ENCODE assay signal across 9 mouse cellular contexts in genomic region chr5:124528351-124528750, GRCm38 (mm10). TPM values are rescaled to one million over a fixed set of nuclear protein-coding genes. Genes with fewer than 3 reads are reported as not detected.
DNase-seq lines count a peak whose midpoint lies in the region; ATAC-seq and TF ChIP-seq lines count a peak whose summit lies in the region.
"Had no signal": no experiment of that assay in that cellular context is flagged by ENCODE, and none has a peak within 500 bp of the region (broad histone marks: within the 10 kb centered on the region; RNA-seq: fewer than 3 reads in every experiment).

No protein-coding gene starts in this region.

- no peaks in the 10 kb centered on the region for H3K27me3 ChIP-seq in heart, embryonic 12.5 days (replicated peaks)
- H3K27me3 ChIP-seq in hindbrain, embryonic 10.5 days (ENCODE audit: insufficient read depth, poor library complexity, severe bottlenecking), result no peaks in the 10 kb centered on the region
- H3K27me3 ChIP-seq in liver, postnatal 0 days (ENCODE audit: insufficient read depth, low read length), result peaks cover 30% of the 10 kb centered on the region

- peaks cover 39% of the 10 kb centered on the region for H3K4me1 ChIP-seq in heart, embryonic 12.5 days (replicated peaks)
- peaks cover 6% of the 10 kb centered on the region; the same call in 1 of the 2 replicates for H3K4me1 ChIP-seq in brown adipose tissue, adult 24 weeks (ENCODE audit: control insufficient read depth, insufficient read depth, insufficient read length, low read length)
- peaks cover 49% of the 10 kb centered on the region for H3K4me1 ChIP-seq in hindbrain, embryonic 10.5 days (replicated peaks)
- H3K4me1 ChIP-seq in liver, postnatal 0 days (ENCODE audit: insufficient read depth), result peaks cover 22% of the 10 kb centered on the region

- H3K9ac ChIP-seq in heart, embryonic 12.5 days, result peak overlapping the region; percentile 90
- H3K9ac ChIP-seq in liver, postnatal 0 days (replicated peaks), result no peak overlapping the region

- H3K4me2 ChIP-seq in heart, embryonic 12.5 days, result peak overlapping the region; percentile 94
- H3K4me2 ChIP-seq in liver, postnatal 0 days (ENCODE audit: low read depth, low read length), result 0 out of 2 replicates have a peak overlapping the region, but pooled peaks have one; percentile 38

- DNase-seq in heart, postnatal 36 days, result no peak
- no peak for DNase-seq in hindbrain, embryonic 10.5 days (ENCODE audit: low spot score)
- no peak for DNase-seq in liver, postnatal 0 days
- DNase-seq in frontal cortex, adult 2 months (ENCODE audit: extremely low spot score in 1 of 2, low spot score in 1 of 2), result no peak
- no peak for DNase-seq in gastrocnemius, postnatal 10 days
- DNase-seq in ovary, postnatal 14 days (ENCODE audit: low spot score), result no peak
- DNase-seq: right cerebral cortex, postnatal 4 days had no signal

- H3K9me3 ChIP-seq in heart, embryonic 12.5 days (replicated peaks), result no peaks in the 10 kb centered on the region
- H3K9me3 ChIP-seq in hindbrain, embryonic 10.5 days, result 0 out of 2 replicates have a peak, but pooled peaks cover 5% of the 10 kb centered on the region
- H3K9me3 ChIP-seq in liver, postnatal 0 days (ENCODE audit: low read length), result no peaks in the 10 kb centered on the region

- intact Hi-C loops in heart, postnatal 36 days (cut with DNase I), result loop anchor here (2.0 kb wide), 1 partner anchor 18 kb away; no protein-coding TSS in a partner anchor

- peak overlapping the region; percentile 88 for H3K4me3 ChIP-seq in heart, embryonic 12.5 days
- 0 out of 2 replicates have a peak overlapping the region, but pooled peaks have one; percentile 90 for H3K4me3 ChIP-seq in brown adipose tissue, adult 24 weeks (ENCODE audit: insufficient read depth, low read depth, low read length)
- peak overlapping the region; percentile 87 for H3K4me3 ChIP-seq in hindbrain, embryonic 10.5 days
- no peak overlapping the region for H3K4me3 ChIP-seq in liver, postnatal 0 days (ENCODE audit: low read depth, low read length)

- TF ChIP-seq EP300 in liver, postnatal 0 days (IDR thresholded peaks at IDR 0.05; ENCODE audit: low read depth), result no peak

- H3K36me3 ChIP-seq in heart, embryonic 12.5 days, result peaks cover 28% of the 10 kb centered on the region
- peaks cover 39% of the 10 kb centered on the region for H3K36me3 ChIP-seq in hindbrain, embryonic 10.5 days
- H3K36me3 ChIP-seq in liver, postnatal 0 days (replicated peaks; ENCODE audit: insufficient read depth, low read length), result no peaks in the 10 kb centered on the region

- TF ChIP-seq CTCF in liver, postnatal 0 days (IDR thresholded peaks at IDR 0.05; ENCODE audit: low read depth), result no peak

- 82% methylated on average over 4 of the region's 4 CpGs for WGBS in heart, embryonic 12.5 days
- WGBS in hindbrain, embryonic 10.5 days, result 69% methylated on average over 4 of the region's 4 CpGs
- 81% methylated on average over 4 of the region's 4 CpGs for WGBS in liver, postnatal 0 days (ENCODE audit: insufficient replicate concordance)

- no peak for ATAC-seq in heart, embryonic 12.5 days (ENCODE audit: insufficient number of reproducible peaks, low FRiP score)
- ATAC-seq in liver, postnatal 0 days, result no peak

- H3K27ac ChIP-seq in heart, embryonic 12.5 days (ENCODE audit: poor library complexity, severe bottlenecking), result peak overlapping the region; percentile 89
- H3K27ac ChIP-seq in brown adipose tissue, adult 24 weeks (replicated peaks; ENCODE audit: low read depth, low read length), result no peak overlapping the region
- peak overlapping the region; percentile 80 for H3K27ac ChIP-seq in hindbrain, embryonic 10.5 days
- no peak overlapping the region for H3K27ac ChIP-seq in liver, postnatal 0 days (ENCODE audit: low read depth)

RNA-seq across cellular contexts. Expression of gene Rilpl1, which starts 2.8 kb away (rescaled TPM):
- polyA plus RNA-seq in heart, embryonic 12.5 days (2016; fragmentation: Nextera tagmentation; extraction: Ambion mirVana), result 27.6 and 29.8 TPM in 2 replicates
- total RNA-seq in heart, postnatal 36 days (2021), result 100 to 1,000 TPM; 209 to 229 TPM
- 4.9 and 8.7 TPM in 2 replicates for polyA plus RNA-seq in brown adipose tissue, adult 24 weeks (2012; ENCODE audit: insufficient read depth, insufficient read length, missing spikeins)
- 19.6 and 22.8 TPM in 2 replicates for polyA plus RNA-seq in hindbrain, embryonic 10.5 days (2016; fragmentation: Nextera tagmentation; extraction: Ambion mirVana)
- 2.4 and 3.3 TPM in 2 replicates for polyA plus RNA-seq in liver, postnatal 0 days (2015; fragmentation: Nextera tagmentation; extraction: Ambion mirVana)
- polyA plus RNA-seq in frontal cortex, adult 2 months (2012; rRNA removed), result 44.7 and 51.7 TPM in 2 replicates
- total RNA-seq in gastrocnemius, postnatal 10 days (2021), result 10 to 100 TPM; 48.9 to 49.3 TPM

RNA-seq across cellular contexts. Expression of gene Tmed2, which starts 12.1 kb away (rescaled TPM):
- 490 and 502 TPM in 2 replicates for polyA plus RNA-seq in heart, embryonic 12.5 days (2016; fragmentation: Nextera tagmentation; extraction: Ambion mirVana)
- 100 to 1,000 TPM; 174 to 177 TPM for total RNA-seq in heart, postnatal 36 days (2021)
- 330 and 403 TPM in 2 replicates for polyA plus RNA-seq in brown adipose tissue, adult 24 weeks (2012; ENCODE audit: insufficient read depth, insufficient read length, missing spikeins)
- 396 and 457 TPM in 2 replicates for polyA plus RNA-seq in hindbrain, embryonic 10.5 days (2016; fragmentation: Nextera tagmentation; extraction: Ambion mirVana)
- 253 and 267 TPM in 2 replicates for polyA plus RNA-seq in liver, postnatal 0 days (2015; fragmentation: Nextera tagmentation; extraction: Ambion mirVana)
- polyA plus RNA-seq in frontal cortex, adult 2 months (2012; rRNA removed), result 108 and 133 TPM in 2 replicates
- 100 to 1,000 TPM; 158 to 163 TPM for total RNA-seq in gastrocnemius, postnatal 10 days (2021)

RNA-seq across cellular contexts. Expression of gene Ddx55, which starts 24.3 kb away (rescaled TPM):
- polyA plus RNA-seq in heart, embryonic 12.5 days (2016; fragmentation: Nextera tagmentation; extraction: Ambion mirVana), result 8.5 and 8.6 TPM in 2 replicates
- total RNA-seq in heart, postnatal 36 days (2021), result 1 to 10 TPM; 4.0 to 6.1 TPM
- 2.1 and 3.7 TPM in 2 replicates for polyA plus RNA-seq in brown adipose tissue, adult 24 weeks (2012; ENCODE audit: insufficient read depth, insufficient read length, missing spikeins)
- 19.2 and 19.6 TPM in 2 replicates for polyA plus RNA-seq in hindbrain, embryonic 10.5 days (2016; fragmentation: Nextera tagmentation; extraction: Ambion mirVana)
- polyA plus RNA-seq in liver, postnatal 0 days (2015; fragmentation: Nextera tagmentation; extraction: Ambion mirVana), result 3.6 and 3.7 TPM in 2 replicates
- 38.2 and 38.3 TPM in 2 replicates for polyA plus RNA-seq in frontal cortex, adult 2 months (2012; rRNA removed)
- 1 to 10 TPM; 4.9 to 6.0 TPM for total RNA-seq in gastrocnemius, postnatal 10 days (2021)

RNA-seq across cellular contexts. Expression of gene Snrnp35, which starts 45.4 kb away (rescaled TPM):
- 23.9 and 24.0 TPM in 2 replicates for polyA plus RNA-seq in heart, embryonic 12.5 days (2016; fragmentation: Nextera tagmentation; extraction: Ambion mirVana)
- 10 to 100 TPM in 1 of 2 experiments, 1 to 10 TPM in 1; 9.7 to 18.2 TPM for total RNA-seq in heart, postnatal 36 days (2021)
- 12.4 and 13.4 TPM in 2 replicates for polyA plus RNA-seq in brown adipose tissue, adult 24 weeks (2012; ENCODE audit: insufficient read depth, insufficient read length, missing spikeins)
- 29.7 and 35.4 TPM in 2 replicates for polyA plus RNA-seq in hindbrain, embryonic 10.5 days (2016; fragmentation: Nextera tagmentation; extraction: Ambion mirVana)
- polyA plus RNA-seq in liver, postnatal 0 days (2015; fragmentation: Nextera tagmentation; extraction: Ambion mirVana), result 5.9 and 6.5 TPM in 2 replicates
- 9.6 and 11.8 TPM in 2 replicates for polyA plus RNA-seq in frontal cortex, adult 2 months (2012; rRNA removed)
- 10 to 100 TPM; 21.8 to 23.6 TPM for total RNA-seq in gastrocnemius, postnatal 10 days (2021)

RNA-seq across cellular contexts. Expression of gene Rilpl2, which starts 50.2 kb away (rescaled TPM):
- 13.5 and 13.6 TPM in 2 replicates for polyA plus RNA-seq in heart, embryonic 12.5 days (2016; fragmentation: Nextera tagmentation; extraction: Ambion mirVana)
- 1 to 10 TPM; 7.9 to 9.9 TPM for total RNA-seq in heart, postnatal 36 days (2021)
- 10.8 and 15.6 TPM in 2 replicates for polyA plus RNA-seq in brown adipose tissue, adult 24 weeks (2012; ENCODE audit: insufficient read depth, insufficient read length, missing spikeins)
- 21.5 and 23.1 TPM in 2 replicates for polyA plus RNA-seq in hindbrain, embryonic 10.5 days (2016; fragmentation: Nextera tagmentation; extraction: Ambion mirVana)
- polyA plus RNA-seq in liver, postnatal 0 days (2015; fragmentation: Nextera tagmentation; extraction: Ambion mirVana), result 10.3 and 11.0 TPM in 2 replicates
- polyA plus RNA-seq in frontal cortex, adult 2 months (2012; rRNA removed), result 24.5 and 25.9 TPM in 2 replicates
- total RNA-seq in gastrocnemius, postnatal 10 days (2021), result 1 to 10 TPM; 6.6 to 7.9 TPM

Comparison
In these comparisons a context has a peak if more than half of its experiments do, and no peak if none do; other contexts are left out.
1. H3K27ac ChIP-seq: peak in heart, embryonic 12.5 days (single experiment) and hindbrain, embryonic 10.5 days (single experiment); none in brown adipose tissue, adult 24 weeks (single experiment) and liver, postnatal 0 days (single experiment).